Mouse (Mus musculus): ENCODE data around the gene Lamc1.
"Not testable (repeated sequence)": the region's sequence is repeated elsewhere in the genome, so short reads cannot be mapped to it uniquely, and the experiment has no call there.

Lamc1 gene

DNA sequence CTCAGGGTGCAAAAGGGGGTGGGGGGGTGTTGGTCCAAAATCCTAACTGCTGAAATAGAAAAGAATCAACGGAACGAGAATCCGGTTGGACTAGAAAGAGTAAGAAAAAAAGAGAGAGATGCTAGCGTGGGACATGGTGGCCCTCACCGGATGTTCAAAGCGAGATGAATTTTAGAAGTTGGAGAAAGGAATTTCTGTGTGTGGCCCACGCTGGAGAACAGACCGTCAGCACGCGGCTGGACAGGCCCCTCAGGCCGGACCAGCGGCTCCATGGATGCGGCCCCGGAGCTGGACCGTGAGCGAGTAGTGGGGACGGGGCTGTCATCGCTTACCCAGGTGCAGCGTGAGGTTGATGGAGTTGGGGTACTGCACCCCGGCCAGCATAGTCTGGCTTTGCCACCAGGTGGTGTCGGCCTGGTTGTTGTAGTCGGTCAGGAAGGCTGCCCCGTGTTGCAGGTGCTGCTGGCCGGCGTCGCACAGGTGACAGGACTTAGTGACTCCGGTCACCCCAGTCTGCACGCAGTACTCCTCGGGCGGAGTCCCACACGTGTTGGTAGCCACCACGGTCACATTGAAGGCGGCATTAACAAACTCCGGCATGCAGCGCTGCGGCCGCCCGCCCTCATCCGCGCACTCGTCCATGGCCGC lies 666 bp downstream of the Lamc1 start:
- peak; percentile 44 to 46 for DNase-seq (ENCODE audit: low spot score in 2 of 2)

- DNase-seq (ENCODE audit: low spot score in 2 of 2): no peak
Measured at GRCm38 (mm10) chr1:153331206-153331605, 1.4 kb downstream of the Lamc1 start.

DNA sequence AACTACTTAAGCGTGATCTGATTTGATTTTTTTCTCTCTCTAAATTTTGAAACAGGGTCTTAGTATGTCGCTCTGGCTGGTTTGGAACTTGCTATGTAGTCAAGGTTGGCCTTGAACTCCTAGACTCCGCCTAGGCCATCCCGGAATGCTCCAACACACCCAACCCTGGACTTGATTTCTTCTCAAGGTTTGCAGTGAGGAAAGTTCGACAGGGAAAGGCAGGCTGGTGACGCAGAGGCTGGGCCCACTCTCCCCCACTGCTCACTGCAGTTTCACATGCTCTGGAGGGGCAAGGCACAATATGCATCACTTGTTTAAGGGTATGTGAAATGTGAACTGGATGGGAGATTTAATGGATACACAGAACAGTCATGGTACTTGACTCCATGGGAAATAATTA lies 3.3 kb downstream of the Lamc1 start:
- no peak for DNase-seq (ENCODE audit: low spot score in 2 of 2)

DNA sequence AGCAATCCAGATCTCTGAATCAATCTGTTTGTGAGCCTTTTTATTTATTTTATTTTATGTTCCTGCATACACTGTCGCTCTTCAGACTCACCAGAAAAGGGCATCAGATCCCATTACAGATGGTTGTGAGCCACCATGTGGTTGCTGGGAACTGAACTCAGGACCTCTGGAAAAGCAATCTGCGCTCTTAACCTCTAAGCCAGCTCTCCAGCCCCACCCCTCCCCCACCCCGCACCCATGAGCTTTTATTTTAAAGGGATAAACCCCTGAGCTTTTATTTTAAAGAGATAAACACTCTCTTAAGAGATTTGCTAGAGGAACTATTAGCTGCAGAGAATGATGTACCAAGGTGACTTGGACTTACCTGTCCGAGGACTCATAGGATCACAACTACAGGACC lies 5.5 kb downstream of the Lamc1 start:
- no peak for DNase-seq (ENCODE audit: low spot score in 2 of 2)

DNA sequence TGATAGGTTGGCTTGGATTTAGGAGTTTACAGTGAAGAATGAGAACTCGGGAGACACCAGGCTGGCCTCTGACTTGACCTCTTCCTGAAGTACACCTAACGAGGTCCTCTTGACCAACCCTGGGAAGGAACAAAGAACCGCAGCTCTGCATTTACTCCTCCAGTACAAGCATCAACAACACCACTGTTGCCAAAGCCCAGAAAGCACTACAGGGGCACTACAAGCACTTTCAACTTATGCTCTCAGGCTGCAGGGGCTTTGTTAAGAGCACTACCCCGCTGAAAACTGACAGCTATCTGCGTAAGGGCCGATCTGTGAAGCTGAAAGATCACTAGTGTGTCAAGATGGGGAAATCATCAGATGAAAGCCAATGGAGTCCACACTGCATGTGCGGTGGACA lies 6.4 kb downstream of the Lamc1 start:
- no peak for DNase-seq (ENCODE audit: low spot score in 2 of 2)

GRCm38 (mm10) chr1:153321404-153321803 lies 11.2 kb downstream of the Lamc1 start:
- no peak for DNase-seq (ENCODE audit: low spot score in 2 of 2)

DNA sequence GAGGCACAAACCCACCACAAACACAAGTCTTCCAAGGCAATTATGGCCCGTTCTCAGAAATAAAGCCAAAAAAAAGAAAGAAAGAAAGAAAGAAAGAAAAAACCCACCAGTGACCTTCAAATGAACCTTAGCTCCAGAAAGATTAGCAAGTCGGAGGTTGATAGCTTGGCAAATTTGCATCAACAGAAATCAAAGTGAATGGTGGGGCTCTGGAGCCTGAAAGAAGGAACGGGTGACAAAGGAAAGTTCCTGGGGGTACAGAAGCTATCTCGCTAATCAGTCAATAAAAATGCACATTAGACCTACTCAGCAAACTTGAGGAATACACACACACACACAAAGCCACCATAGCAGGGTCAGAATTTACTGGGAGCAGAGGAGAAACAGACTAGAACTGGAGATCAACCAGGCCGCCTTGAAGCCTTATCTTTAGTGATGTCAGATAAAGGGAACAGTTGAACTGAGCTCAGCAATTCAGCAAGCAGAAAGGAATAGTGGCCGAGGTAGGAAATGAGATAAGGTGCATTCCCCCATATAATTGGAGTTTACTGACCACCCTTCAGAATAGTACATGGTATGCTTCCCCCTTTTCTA lies 11.9 kb downstream of the Lamc1 start:
- DNase-seq (ENCODE audit: low spot score in 2 of 2): no peak

DNA sequence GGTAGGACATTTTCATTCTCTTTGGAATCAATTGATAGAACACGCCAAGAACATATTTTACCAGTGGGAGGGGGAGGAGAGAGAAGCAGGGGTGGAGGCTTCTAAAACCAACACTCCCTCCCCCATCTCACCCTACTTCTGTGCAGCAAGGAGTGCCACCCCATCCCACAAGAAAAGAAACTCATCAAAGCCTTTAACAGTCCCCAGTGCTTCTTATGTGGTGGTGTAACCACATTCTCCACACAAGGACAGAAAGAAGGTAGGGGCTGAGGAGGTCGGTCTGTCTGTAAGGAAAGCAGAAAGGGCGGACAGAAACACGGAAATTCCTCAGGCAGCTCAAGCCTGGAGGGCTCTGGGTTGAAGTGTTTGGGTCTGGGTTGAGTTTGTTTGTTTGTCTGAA lies 12.5 kb downstream of the Lamc1 start:
- DNase-seq (ENCODE audit: low spot score in 2 of 2): no peak

- DNase-seq (ENCODE audit: low spot score in 2 of 2): no peak
Measured at GRCm38 (mm10) chr1:153318741-153319140, 13.8 kb downstream of the Lamc1 start.

- DNase-seq (ENCODE audit: low spot score in 2 of 2): no peak
Measured at GRCm38 (mm10) chr1:153318287-153318686, 14.3 kb downstream of the Lamc1 start.

GRCm38 (mm10) chr1:153317486-153318260 lies 14.9 kb downstream of the Lamc1 start:
- DNase-seq (ENCODE audit: low spot score in 2 of 2): no peak

- DNase-seq (ENCODE audit: low spot score in 2 of 2): no peak
Measured at GRCm38 (mm10) chr1:153316956-153317355, 15.6 kb downstream of the Lamc1 start.

- no peak for DNase-seq (ENCODE audit: low spot score in 2 of 2)
Measured at GRCm38 (mm10) chr1:153316286-153316685, 16.3 kb downstream of the Lamc1 start.

DNA sequence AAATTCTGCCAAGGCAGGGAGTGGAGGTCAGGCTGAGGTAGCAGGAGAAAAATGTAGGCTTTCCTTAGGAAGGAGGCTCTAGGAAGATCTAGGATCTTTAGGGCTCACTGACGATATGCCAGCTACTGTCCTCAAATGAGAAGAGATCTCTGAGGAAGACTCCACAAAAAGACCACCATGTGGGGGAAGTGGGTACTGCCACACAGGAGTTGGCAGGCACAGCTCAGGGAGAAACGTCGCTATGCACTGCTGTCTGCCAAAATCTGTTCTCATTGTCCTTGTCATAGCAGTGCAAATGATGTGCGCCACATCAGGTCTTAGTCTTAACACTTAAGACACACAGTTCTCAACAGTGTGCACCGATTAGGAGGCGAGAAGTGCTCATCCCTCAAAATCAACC lies 17.5 kb downstream of the Lamc1 start:
- DNase-seq (ENCODE audit: low spot score in 2 of 2): no peak

DNA sequence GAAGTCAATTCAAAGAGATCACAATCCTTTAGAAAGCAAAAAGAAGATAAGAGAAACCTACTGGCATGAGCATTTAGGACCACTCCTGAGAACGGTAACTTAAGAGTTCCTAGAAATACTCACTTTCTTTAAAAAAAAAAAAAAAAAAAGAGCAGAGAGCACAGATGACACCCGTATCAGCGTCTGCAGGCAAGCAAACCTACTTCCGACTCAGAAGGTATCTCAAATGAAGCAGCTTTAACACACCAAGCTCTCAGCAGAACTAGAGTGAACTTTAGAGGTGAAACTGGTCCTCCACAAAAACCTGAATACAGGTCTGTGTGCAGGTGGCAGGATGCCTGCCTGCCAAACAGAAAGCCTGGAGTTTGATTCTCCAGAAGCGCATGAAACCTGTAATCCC lies 19.6 kb downstream of the Lamc1 start:
- DNase-seq (ENCODE audit: low spot score in 2 of 2): no peak

DNA sequence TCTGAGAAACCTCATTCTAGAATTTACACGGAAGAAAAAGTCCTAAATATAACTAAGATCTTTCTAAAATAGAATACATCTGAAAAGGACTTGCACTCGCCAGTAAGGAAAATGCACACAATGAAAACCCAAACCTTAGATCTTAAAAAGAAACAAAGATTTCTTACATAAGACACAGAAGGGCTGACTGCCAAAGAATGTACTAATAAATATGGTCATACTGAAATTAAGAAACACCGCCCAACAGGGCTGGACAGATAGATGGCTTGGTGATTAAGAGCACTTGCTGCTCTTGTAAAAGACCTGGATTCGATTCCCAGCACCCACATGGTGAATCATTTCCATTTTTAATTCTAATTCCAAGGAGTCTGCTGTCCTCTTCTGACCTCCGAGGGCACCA lies 22.4 kb downstream of the Lamc1 start:
- no peak for DNase-seq (ENCODE audit: low spot score in 2 of 2)

- no peak for DNase-seq (ENCODE audit: low spot score in 2 of 2)
Measured at GRCm38 (mm10) chr1:153309310-153309709, 23.3 kb downstream of the Lamc1 start.

GRCm38 (mm10) chr1:153308915-153309296 lies 23.7 kb downstream of the Lamc1 start:
- DNase-seq (ENCODE audit: low spot score in 2 of 2): peak; percentile 38 to 48

DNA sequence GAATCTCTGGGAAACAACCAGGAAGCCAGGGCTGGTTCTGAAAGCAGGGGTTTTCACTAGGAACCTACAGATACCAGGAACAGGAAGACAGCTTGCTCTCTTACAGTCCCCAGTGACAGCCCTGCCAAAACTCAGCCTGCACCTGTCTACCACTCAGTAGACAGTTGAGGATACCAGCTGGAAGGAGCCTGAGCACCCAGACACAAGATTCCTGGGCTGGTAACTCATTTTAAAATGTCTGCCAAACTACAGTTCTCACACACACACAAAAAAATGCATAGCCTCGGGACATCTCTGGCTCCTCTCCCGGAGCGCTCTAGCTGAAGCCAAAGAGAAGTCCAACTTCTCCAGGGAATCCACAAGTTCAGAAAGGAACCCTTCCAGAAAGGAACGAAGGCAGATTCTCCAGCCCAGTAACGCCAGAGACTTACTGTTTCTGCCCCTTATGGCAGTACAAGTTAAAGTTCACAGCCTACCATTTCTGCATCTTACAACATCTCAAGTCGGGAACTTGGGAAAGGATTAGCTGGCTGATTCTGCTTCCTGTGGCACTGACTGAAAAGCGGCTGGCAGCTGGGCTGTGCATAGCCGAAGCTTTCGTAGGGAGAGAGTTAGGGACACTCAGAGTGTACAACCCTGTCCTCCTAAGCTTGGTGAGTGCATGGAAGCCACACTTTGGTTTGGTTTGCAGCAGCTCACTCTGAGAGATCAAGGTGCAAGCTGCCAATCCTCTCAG lies 24.2 kb downstream of the Lamc1 start:
- DNase-seq (ENCODE audit: low spot score in 2 of 2): peak; percentile 41 to 62

- no peak for DNase-seq (ENCODE audit: low spot score in 2 of 2)
Measured at GRCm38 (mm10) chr1:153307509-153308178, 24.9 kb downstream of the Lamc1 start.

GRCm38 (mm10) chr1:153305728-153306127 lies 26.9 kb downstream of the Lamc1 start:
- DNase-seq (ENCODE audit: low spot score in 2 of 2): not testable (repeated sequence)

DNA sequence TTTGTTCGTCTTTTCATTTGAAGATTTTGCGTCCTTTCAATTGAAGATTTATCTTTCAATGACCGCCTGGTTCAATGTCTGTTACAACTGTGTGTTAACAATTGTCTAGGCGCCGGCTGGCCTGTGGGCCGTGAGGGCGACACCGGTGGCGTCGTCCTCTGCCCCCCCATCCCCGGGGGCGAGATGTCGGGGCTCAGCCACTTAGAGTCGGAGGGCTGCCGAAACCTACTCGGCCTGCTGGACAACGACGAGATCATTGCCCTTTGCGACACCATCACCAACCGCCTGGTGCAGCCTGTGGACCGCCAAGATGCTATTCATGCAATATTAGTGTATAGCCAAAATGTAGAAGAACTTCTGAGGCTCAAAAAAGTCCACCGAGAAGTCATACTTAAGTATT lies 27.3 kb downstream of the Lamc1 start:
- DNase-seq (ENCODE audit: low spot score in 2 of 2): not testable (repeated sequence)
